Mouse (Mus musculus) kidney, postnatal 36 days (tissue): ENCODE results near the gene Evi5.

Experiments used
- DNase-seq, 2 experiments: peaks; one replicate each; pipeline ENCODE4 v3.0.0; 2021 to 2022; ENCODE audit warnings: mixed read lengths in 2 of 2

Evi5 gene

GRCm38 (mm10) chr5:107703207-107703763 is 171.6 kb downstream of the Evi5 start:
- no peak for DNase-seq

GRCm38 (mm10) chr5:107701658-107702057 is 173.2 kb downstream of the Evi5 start:
- no peak for DNase-seq

GRCm38 (mm10) chr5:107700873-107701272 is 174.0 kb downstream of the Evi5 start:
- no peak for DNase-seq

- no peak for DNase-seq
These were observed 176.0 kb downstream of the Evi5 start for GRCm38 (mm10) chr5:107698888-107699287.

- no peak for DNase-seq
These were observed 179.9 kb downstream of the Evi5 start for GRCm38 (mm10) chr5:107695019-107695418.
